Comparison of ENCODE assay signal across 20 mouse cellular contexts in genomic region chr17:64138036-64138717, GRCm38 (mm10).
DNase-seq lines count a peak whose midpoint lies in the region; ATAC-seq and TF ChIP-seq lines count a peak whose summit lies in the region.
"Had no signal": no experiment of that assay in that cellular context is flagged by ENCODE, and none has a peak within 500 bp of the region (broad histone marks: within the 10 kb centered on the region; RNA-seq: fewer than 3 reads in every experiment).

No protein-coding gene starts in this region.

- peak overlapping the region; percentile 44 for H3K27ac ChIP-seq in left cerebral cortex, adult 2 months
- peak overlapping the region; percentile 33; the same call in 1 of the 2 replicates for H3K27ac ChIP-seq in lung, postnatal 0 days (ENCODE audit: low read length)
- peak overlapping the region; percentile 77 for H3K27ac ChIP-seq in olfactory bulb, adult 2 months (ENCODE audit: insufficient read depth, low read depth, low read length)
- H3K27ac ChIP-seq in hindbrain, embryonic 10.5 days: no peak overlapping the region
- H3K27ac ChIP-seq: embryonic facial prominence, embryonic 10.5 days; forebrain, embryonic 13.5 days; heart, embryonic 10.5 days; heart, embryonic 15.5 days; hindbrain, embryonic 14.5 days had no signal

- no peak for TF ChIP-seq POLR2A in olfactory bulb, adult 2 months (IDR thresholded peaks at IDR 0.05; ENCODE audit: insufficient read depth, low read depth, low read length)

- no peak overlapping the region for H3K4me3 ChIP-seq in left cerebral cortex, adult 2 months
- no peak overlapping the region for H3K4me3 ChIP-seq in lung, postnatal 0 days (ENCODE audit: low read depth, low read length)
- no peak overlapping the region for H3K4me3 ChIP-seq in olfactory bulb, adult 2 months (ENCODE audit: insufficient read depth, low read depth, low read length)
- no peak overlapping the region for H3K4me3 ChIP-seq in hindbrain, embryonic 10.5 days
- H3K4me3 ChIP-seq: embryonic facial prominence, embryonic 10.5 days; forebrain, embryonic 13.5 days; heart, embryonic 10.5 days; heart, embryonic 15.5 days had no signal

- H3K4me2 ChIP-seq in lung, postnatal 0 days (replicated peaks; ENCODE audit: low read depth, low read length): no peak overlapping the region
- H3K4me2 ChIP-seq: forebrain, embryonic 13.5 days; heart, embryonic 15.5 days; hindbrain, embryonic 14.5 days had no signal

- peak; percentile 92 for TF ChIP-seq EP300 in lung, postnatal 0 days (IDR thresholded peaks at IDR 0.05)

- H3K36me3 ChIP-seq in lung, postnatal 0 days (ENCODE audit: insufficient read depth, low read length): no peaks in the 10 kb centered on the region
- H3K36me3 ChIP-seq in hindbrain, embryonic 10.5 days: peaks cover 18% of the 10 kb centered on the region

- 62% methylated on average over 8 of the region's 8 CpGs for WGBS in lung, postnatal 0 days
- 50% methylated on average over 8 of the region's 8 CpGs for WGBS in olfactory bulb, adult 2 months
- 90% methylated on average over 8 of the region's 8 CpGs for WGBS in hindbrain, embryonic 10.5 days

- peak; percentile 93 for ATAC-seq in lung, postnatal 0 days
- ATAC-seq: forebrain, embryonic 13.5 days; forebrain, postnatal 0 days had no signal

- no peak overlapping the region for H3K9ac ChIP-seq in lung, postnatal 0 days (replicated peaks; ENCODE audit: low read depth)
- H3K9ac ChIP-seq: forebrain, embryonic 13.5 days; forebrain, postnatal 0 days; heart, embryonic 15.5 days; hindbrain, embryonic 14.5 days had no signal

- no peaks in the 10 kb centered on the region for H3K9me3 ChIP-seq in lung, postnatal 0 days (ENCODE audit: low read length)
- no peaks in the 10 kb centered on the region for H3K9me3 ChIP-seq in hindbrain, embryonic 10.5 days
- H3K9me3 ChIP-seq: embryonic facial prominence, embryonic 10.5 days; forebrain, embryonic 13.5 days; heart, embryonic 10.5 days; heart, embryonic 15.5 days had no signal

- 0 out of 2 replicates have a peak, but pooled peaks cover 7% of the 10 kb centered on the region for H3K4me1 ChIP-seq in lung, postnatal 0 days (ENCODE audit: insufficient read depth, low read depth, low read length)
- H3K4me1 ChIP-seq in olfactory bulb, adult 2 months (ENCODE audit: control insufficient read depth, insufficient read depth, low read length): peaks cover 24% of the 10 kb centered on the region
- peaks cover 3% of the 10 kb centered on the region; the same call in 1 of the 2 replicates for H3K4me1 ChIP-seq in hindbrain, embryonic 10.5 days (replicated peaks)

- no peaks in the 10 kb centered on the region for H3K27me3 ChIP-seq in lung, postnatal 0 days (replicated peaks; ENCODE audit: insufficient read depth, low read length)
- H3K27me3 ChIP-seq in hindbrain, embryonic 10.5 days (ENCODE audit: insufficient read depth, poor library complexity, severe bottlenecking): no peaks in the 10 kb centered on the region
- H3K27me3 ChIP-seq: forebrain, embryonic 13.5 days; heart, embryonic 15.5 days had no signal

- DNase-seq in left cerebral cortex, adult 2 months (ENCODE audit: extremely low spot score in 1 of 2, low spot score in 2 of 2): peak in 1 of 2 experiments; percentile 11
- no peak for DNase-seq in left cerebral cortex, postnatal 36 days (ENCODE audit: low spot score in 2 of 2)
- peak; percentile 57 for DNase-seq in lung, postnatal 0 days (ENCODE audit: low spot score)
- no peak for DNase-seq in lung, postnatal 4 days
- peak; percentile 73 for DNase-seq in brain, adult 2 months (ENCODE audit: low read depth, low spot score)
- DNase-seq in hindbrain, embryonic 10.5 days (ENCODE audit: low spot score): no peak
- DNase-seq: adrenal gland, adult 2 months; adrenal gland, postnatal 25 days; cerebellum, adult 2 months; cerebellum, postnatal 10 days; forebrain, postnatal 0 days; gastrocnemius, postnatal 36 days; heart, adult 18-20 months; heart, postnatal 14 days had no signal

- intact Hi-C loops in left cerebral cortex, adult 2 months (cut with DNase I): loop anchor here (5.0 kb wide), 1 partner anchor 194 kb away; the partner anchor contains the start of gene Pja2
- intact Hi-C loops in left cerebral cortex, postnatal 36 days (cut with DNase I): no loop called here

- no peak for TF ChIP-seq CTCF in left cerebral cortex, adult 2 months (IDR thresholded peaks at IDR 0.05)
- no peak for TF ChIP-seq CTCF in lung, postnatal 0 days (IDR thresholded peaks at IDR 0.05)
- no peak for TF ChIP-seq CTCF in olfactory bulb, adult 2 months (IDR thresholded peaks at IDR 0.05; ENCODE audit: insufficient read depth, low read depth, low read length)

Comparison
In these comparisons a context has a peak if more than half of its experiments do, and no peak if none do; other contexts are left out.
1. DNase-seq: peak in lung, postnatal 0 days (single experiment) and brain, adult 2 months (single experiment); none in left cerebral cortex, postnatal 36 days (0 of 2), lung, postnatal 4 days (0 of 2) and hindbrain, embryonic 10.5 days (single experiment).